Mouse (Mus musculus): Measurements from ENCODE around the gene Capn10. TPM values are rescaled to one million over a fixed set of nuclear protein-coding genes. Genes with fewer than 3 reads are reported as not detected.
"Not testable (repeated sequence)": the region's sequence is repeated elsewhere in the genome, so short reads cannot be mapped to it uniquely, and the experiment has no call there.

Gene Capn10
- polyA plus RNA-seq, 1 experiment from 2014 or later = 29.1 TPM

- 55% methylated on average over 6 of the region's 6 CpGs for WGBS
- no peak overlapping the region for H3K4me2 ChIP-seq
- H3K4me1 ChIP-seq = no peaks in the 10 kb centered on the region
- no peaks in the 10 kb centered on the region for H3K27me3 ChIP-seq
- no peak overlapping the region for H3K4me3 ChIP-seq
- ATAC-seq (ENCODE audit: insufficient number of reproducible peaks, low FRiP score, low TSS enrichment, low read depth) = no peak
- H3K27ac ChIP-seq = no peak overlapping the region
- no peaks in the 10 kb centered on the region for H3K9me3 ChIP-seq
- H3K36me3 ChIP-seq = peaks cover 51% of the 10 kb centered on the region
- H3K9ac ChIP-seq = no peak overlapping the region
Measured at GRCm38 (mm10) chr1:92949426-92949825, 15.2 kb downstream of the Capn10 start.

GRCm38 (mm10) chr1:92950607-92951006 is 16.4 kb downstream of the Capn10 start, which contains the start of gene Gpr35:
Gene Gpr35, plus strand, starts transcription at chr1:92950865.
- Histone ChIP-seq H3K9me3 (no peaks in the 10 kb centered on the region), H3K9ac (no peak within 1 kb of the TSS), H3K4me1 (no peaks in the 10 kb centered on the region), H3K27me3 (no peaks in the 10 kb centered on the region), H3K36me3 (peaks cover 40% of the 10 kb centered on the region), H3K4me3 (no peak within 1 kb of the TSS), H3K27ac (no peak within 1 kb of the TSS), H3K4me2 (no peak within 1 kb of the TSS)
- 65% methylated on average over 5 of the region's 5 CpGs for WGBS
- ATAC-seq (ENCODE audit: insufficient number of reproducible peaks, low FRiP score, low TSS enrichment, low read depth) = no peak

DNA sequence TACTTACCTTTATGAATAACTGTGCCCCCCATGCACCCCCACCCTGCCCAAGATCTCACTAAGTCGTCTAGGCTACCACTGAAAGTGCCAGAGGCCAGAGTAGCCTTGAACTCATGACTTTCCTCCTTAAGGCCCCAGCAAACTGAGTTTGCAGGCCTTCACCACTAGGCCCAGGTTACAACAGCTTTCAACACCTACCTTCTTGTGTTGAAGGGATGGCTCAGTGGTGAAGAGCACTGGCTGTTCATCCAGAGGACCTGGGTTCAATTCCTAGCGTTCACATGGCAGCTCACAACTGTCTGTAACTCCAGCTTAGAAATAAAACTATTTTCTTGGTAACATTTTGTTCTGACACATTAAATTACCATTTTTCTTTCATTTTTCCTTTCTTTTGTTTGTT is 19.5 kb downstream of the Capn10 start:
- ATAC-seq (ENCODE audit: insufficient number of reproducible peaks, low FRiP score, low TSS enrichment, low read depth) = no peak
- no peak overlapping the region for H3K4me2 ChIP-seq
- H3K4me1 ChIP-seq = no peaks in the 10 kb centered on the region
- H3K4me3 ChIP-seq = no peak overlapping the region
- no peak overlapping the region for H3K9ac ChIP-seq
- no peaks in the 10 kb centered on the region for H3K9me3 ChIP-seq
- H3K27me3 ChIP-seq = 0 out of 2 replicates have a peak, but pooled peaks cover 3% of the 10 kb centered on the region
- H3K27ac ChIP-seq = no peak overlapping the region
- H3K36me3 ChIP-seq = peaks cover 9% of the 10 kb centered on the region; the same call in 1 of the 2 replicates
- WGBS = 69% methylated on average over 2 of the region's 2 CpGs

GRCm38 (mm10) chr1:92956571-92957335 is 22.6 kb downstream of the Capn10 start:
- ATAC-seq (ENCODE audit: insufficient number of reproducible peaks, low FRiP score, low TSS enrichment, low read depth) = not testable (repeated sequence)

GRCm38 (mm10) chr1:92958999-92959398 is 24.8 kb downstream of the Capn10 start:
- 81% methylated on average over 1 of the region's 1 CpGs for WGBS
- Histone ChIP-seq H3K9me3 (no peaks in the 10 kb centered on the region), H3K4me3 (no peak overlapping the region), H3K4me2 (no peak overlapping the region), H3K27ac (no peak overlapping the region), H3K9ac (no peak overlapping the region), H3K36me3 (no peaks in the 10 kb centered on the region), H3K27me3 (0 out of 2 replicates have a peak, but pooled peaks cover 3% of the 10 kb centered on the region), H3K4me1 (no peaks in the 10 kb centered on the region)
- no peak for ATAC-seq (ENCODE audit: insufficient number of reproducible peaks, low FRiP score, low TSS enrichment, low read depth)

More at GRCm38 (mm10) chr1:92956571-92957335, 22.6 kb downstream of the Capn10 start:
- H3K4me2 ChIP-seq = peak overlapping the region; percentile 34
- WGBS = 9% methylated on average over 11 of the region's 11 CpGs
- not testable (repeated sequence) for H3K4me1 ChIP-seq, H3K9me3 ChIP-seq, H3K36me3 ChIP-seq, H3K9ac ChIP-seq, H3K27me3 ChIP-seq, H3K27ac ChIP-seq
- peak overlapping the region; percentile 9; the same call in 1 of the 2 replicates for H3K4me3 ChIP-seq

DNA sequence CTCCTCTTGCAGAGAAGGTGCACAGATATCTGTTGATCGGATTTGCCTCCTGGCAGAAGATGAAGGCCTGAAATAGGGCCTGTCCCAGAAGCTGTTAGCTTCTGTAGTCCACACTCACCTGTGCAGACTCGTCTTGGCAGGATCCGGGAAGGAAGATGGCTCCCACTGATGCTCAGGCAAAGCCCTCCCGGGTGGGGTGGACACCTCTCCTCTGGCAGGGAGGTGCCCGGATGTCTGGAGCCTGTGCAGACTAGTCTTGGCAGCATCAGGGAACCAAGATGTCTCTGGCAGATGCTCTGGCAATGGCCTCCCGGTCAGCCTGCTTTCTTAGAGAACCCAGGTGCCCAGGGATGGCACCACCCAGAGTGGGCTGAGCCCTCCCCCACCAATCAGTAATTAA is 36.6 kb downstream of the Capn10 start:
- 81% methylated on average over 6 of the region's 6 CpGs for whole genome bisulfite sequencing
- H3K4me3 ChIP-seq; H3K36me3 ChIP-seq; H3K27me3 ChIP-seq; H3K4me2 ChIP-seq; H3K4me1 ChIP-seq; H3K9ac ChIP-seq; H3K9me3 ChIP-seq; H3K27ac ChIP-seq; ATAC-seq (ENCODE audit: insufficient number of reproducible peaks, low FRiP score, low TSS enrichment, low read depth): not testable (repeated sequence)

GRCm38 (mm10) chr1:92971879-92972795 is 38.0 kb downstream of the Capn10 start:
- Histone ChIP-seq H3K4me2 (no peak overlapping the region), H3K27me3 (no peaks in the 10 kb centered on the region), H3K9me3 (no peaks in the 10 kb centered on the region), H3K36me3 (no peaks in the 10 kb centered on the region), H3K9ac (no peak overlapping the region), H3K27ac (no peak overlapping the region), H3K4me3 (no peak overlapping the region), H3K4me1 (no peaks in the 10 kb centered on the region)
- no peak for ATAC-seq (ENCODE audit: insufficient number of reproducible peaks, low FRiP score, low TSS enrichment, low read depth)
- 81% methylated on average over 7 of the region's 7 CpGs for WGBS

DNA sequence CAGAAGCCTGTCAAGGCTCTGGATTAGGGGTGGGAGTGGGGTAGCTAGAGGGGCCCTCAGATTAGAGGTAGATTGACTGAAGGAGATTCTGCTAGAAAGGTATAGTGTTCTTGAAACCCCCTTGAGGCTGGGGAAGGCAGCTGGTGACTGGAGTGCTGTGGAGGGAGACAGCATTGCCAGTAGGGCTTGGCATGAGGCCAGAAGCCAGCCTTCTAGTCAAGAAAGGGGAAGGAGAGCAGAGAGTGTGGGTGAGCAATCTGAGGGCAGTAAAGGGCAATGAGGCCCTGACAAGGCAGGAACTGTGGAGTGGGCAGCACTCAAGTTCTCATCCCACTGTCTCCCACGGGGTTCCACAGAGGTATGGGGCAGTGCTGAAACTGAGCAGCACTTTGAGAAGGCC is 38.7 kb downstream of the Capn10 start:
- no peaks in the 10 kb centered on the region for H3K4me1 ChIP-seq
- H3K27me3 ChIP-seq = no peaks in the 10 kb centered on the region
- no peak overlapping the region for H3K4me3 ChIP-seq
- no peak overlapping the region for H3K4me2 ChIP-seq
- no peaks in the 10 kb centered on the region for H3K9me3 ChIP-seq
- ATAC-seq (ENCODE audit: insufficient number of reproducible peaks, low FRiP score, low TSS enrichment, low read depth) = no peak
- H3K9ac ChIP-seq = no peak overlapping the region
- no peak overlapping the region for H3K27ac ChIP-seq
- no peaks in the 10 kb centered on the region for H3K36me3 ChIP-seq
- WGBS = 57% methylated on average over 1 of the region's 1 CpGs

DNA sequence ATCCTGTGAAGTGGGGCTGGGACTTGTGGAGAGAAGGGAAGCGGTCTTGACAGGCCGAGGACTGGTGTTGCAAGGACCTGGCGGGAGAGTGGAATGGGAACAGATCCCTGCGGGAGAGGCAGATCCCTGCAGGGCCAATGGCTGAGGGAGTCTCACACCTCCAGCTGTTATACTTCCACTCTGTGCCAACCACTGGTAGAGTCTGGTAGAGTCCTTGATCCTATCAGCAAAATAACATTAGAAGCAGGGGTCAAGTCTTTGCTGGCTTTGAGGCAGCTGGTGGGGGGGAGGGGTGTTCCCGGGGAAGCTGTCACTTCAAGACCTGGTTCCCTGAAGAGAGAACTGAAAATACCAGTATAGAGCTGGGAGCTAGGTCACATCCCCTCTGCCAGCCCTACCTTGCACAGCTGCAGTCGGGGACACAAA is 42.0 kb downstream of the Capn10 start:
- H3K9ac ChIP-seq = no peak overlapping the region
- no peaks in the 10 kb centered on the region for H3K27me3 ChIP-seq
- no peaks in the 10 kb centered on the region for H3K9me3 ChIP-seq
- H3K4me3 ChIP-seq = no peak overlapping the region
- H3K36me3 ChIP-seq = no peaks in the 10 kb centered on the region
- H3K4me1 ChIP-seq = peaks cover 6% of the 10 kb centered on the region
- ATAC-seq (ENCODE audit: insufficient number of reproducible peaks, low FRiP score, low TSS enrichment, low read depth) = no peak
- no peak overlapping the region for H3K4me2 ChIP-seq
- no peak overlapping the region for H3K27ac ChIP-seq
- 39% methylated on average over 6 of the region's 6 CpGs for WGBS

DNA sequence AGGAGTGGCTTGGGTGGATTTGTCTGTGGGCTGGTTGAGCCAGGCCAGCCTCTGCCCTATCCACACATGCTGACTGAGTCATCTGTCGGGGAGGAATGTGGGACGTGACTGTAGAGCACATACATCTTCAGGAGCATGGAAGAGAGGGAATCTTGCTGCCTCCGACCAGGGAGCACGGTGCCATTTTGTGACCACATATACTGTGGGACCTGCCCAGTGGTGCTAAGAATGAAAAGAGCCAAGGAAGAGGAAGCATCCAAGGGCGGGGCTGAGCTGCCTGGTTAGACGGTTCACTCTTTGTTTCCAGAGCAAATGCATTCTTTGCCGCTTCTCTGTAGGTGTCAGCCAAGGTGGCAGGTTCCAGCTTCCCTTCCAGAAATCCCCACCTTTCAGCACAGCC is 44.5 kb downstream of the Capn10 start:
- WGBS = 37% methylated on average over 7 of the region's 7 CpGs
- Histone ChIP-seq H3K36me3 (no peaks in the 10 kb centered on the region), H3K4me3 (no peak overlapping the region), H3K9me3 (no peaks in the 10 kb centered on the region), H3K27me3 (no peaks in the 10 kb centered on the region), H3K4me2 (no peak overlapping the region), H3K4me1 (peaks cover 6% of the 10 kb centered on the region), H3K9ac (no peak overlapping the region), H3K27ac (no peak overlapping the region)
- no peak for ATAC-seq (ENCODE audit: insufficient number of reproducible peaks, low FRiP score, low TSS enrichment, low read depth)

DNA sequence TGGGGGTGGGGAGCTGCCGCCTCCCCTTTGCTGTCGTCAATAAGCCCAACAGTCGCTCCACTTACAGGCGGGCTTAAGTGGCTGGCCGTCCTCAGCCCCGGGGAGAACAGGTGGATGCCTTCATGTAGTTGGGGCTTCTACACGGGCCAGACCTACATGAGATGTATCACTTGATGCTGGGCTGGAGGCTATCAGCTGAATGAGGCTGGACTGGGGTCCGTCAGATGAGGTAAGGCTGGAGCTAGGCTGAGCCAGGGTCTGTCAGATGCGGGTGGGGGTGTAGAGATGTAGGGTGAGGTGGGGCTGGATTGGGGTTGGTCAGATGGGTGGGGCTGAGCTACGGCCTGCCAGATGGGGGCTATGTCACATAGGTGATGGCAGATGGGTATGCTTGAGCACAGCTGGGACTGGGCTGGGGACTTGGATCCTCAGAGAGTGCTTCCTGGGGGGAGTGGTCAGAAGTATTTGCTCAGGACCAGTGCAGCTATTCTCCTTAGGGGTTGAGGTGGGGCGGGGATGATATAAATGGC is 45.0 kb downstream of the Capn10 start:
- 12% methylated on average over 11 of the region's 11 CpGs for WGBS
- Histone ChIP-seq H3K27me3 (no peaks in the 10 kb centered on the region), H3K9ac (no peak overlapping the region), H3K36me3 (no peaks in the 10 kb centered on the region), H3K9me3 (no peaks in the 10 kb centered on the region), H3K4me2 (no peak overlapping the region), H3K4me3 (no peak overlapping the region), H3K27ac (no peak overlapping the region), H3K4me1 (peaks cover 6% of the 10 kb centered on the region)
- peak; percentile 52; the same call in 1 of the 2 replicates for ATAC-seq (ENCODE audit: insufficient number of reproducible peaks, low FRiP score, low TSS enrichment, low read depth)

Measured in limb, embryonic 15.5 days (tissue).